Mouse (Mus musculus) hindbrain, embryonic 14.5 days (tissue): ENCODE measurements at regions not wholly inside any gene's neighbourhood (a gene's known extent, or its start where the extent isn't known, plus 50 kb on each side); places are given as distances from the start of the nearest gene placed in this dataset.

Experiments used
- ATAC-seq: fragments of 200-750 bp; cut with Nextera tagmentation; 2 replicates; pipeline ENCODE4 v1.8.0; 2017; ENCODE audit warnings: moderate number of reproducible peaks, mild to moderate bottlenecking, moderate TSS enrichment, moderate library complexity; ENCODE audit not compliant: low FRiP score
- DNase-seq: peaks from one replicate; pipeline ENCODE4 v3.0.0-alpha.2; 2015; ENCODE audit warnings: low spot score
- H3K27ac ChIP-seq: fragments of 300-500 bp; sonication (generic); 2 replicates; pipeline ENCODE4 v1.5.1; 2014; ENCODE audit warnings: mild to moderate bottlenecking, moderate library complexity
- H3K27me3 ChIP-seq: fragments of 300-500 bp; sonication (generic); 2 replicates; pipeline ENCODE4 v1.6.1; 2014; ENCODE audit warnings: mild to moderate bottlenecking, low read length, mixed read lengths; ENCODE audit not compliant: control insufficient read depth, insufficient read depth
- H3K36me3 ChIP-seq: fragments of 300-500 bp; sonication (generic); replicated peaks from 2 replicates; pipeline ENCODE4 v1.6.1; 2014; ENCODE audit not compliant: control insufficient read depth, insufficient read depth
- H3K4me1 ChIP-seq: fragments of 300-500 bp; sonication (generic); replicated peaks from 2 replicates; pipeline ENCODE4 v1.6.1; 2014; ENCODE audit warnings: antibody characterized with exemption, low read length, mixed read lengths; ENCODE audit not compliant: control insufficient read depth, insufficient read depth
- H3K4me2 ChIP-seq: fragments of 300-500 bp; sonication (generic); replicated peaks from 2 replicates; pipeline ENCODE4 v1.6.1; 2014; ENCODE audit warnings: mild to moderate bottlenecking, moderate library complexity
- H3K4me3 ChIP-seq: fragments of 300-500 bp; sonication (generic); replicated peaks from 2 replicates; pipeline ENCODE4 v1.5.1; 2014; ENCODE audit warnings: mild to moderate bottlenecking, low read length
- H3K9ac ChIP-seq: fragments of 300-500 bp; sonication (generic); 2 replicates; pipeline ENCODE4 v1.6.1; 2014
- H3K9me3 ChIP-seq: fragments of 300-500 bp; sonication (generic); 2 replicates; pipeline ENCODE4 v1.6.1; 2016; ENCODE audit warnings: low read length; ENCODE audit not compliant: control insufficient read depth
- WGBS: fragments of 180-500 bp; shearing (Covaris S2); extraction: QIAGEN DNeasy Blood & Tissue Kit; methylation state at CpG from one replicate; pipeline ENCODE4 v1.1.7; 2014; 5-methylcytosine and 5-hydroxymethylcytosine counted together

- DNase-seq (no peak), ATAC-seq (no peak)
- Histone ChIP-seq H3K27ac (no peak overlapping the region), H3K27me3 (no peaks in the 10 kb centered on the region), H3K36me3 (no peaks in the 10 kb centered on the region), H3K9me3 (no peaks in the 10 kb centered on the region), H3K9ac (no peak overlapping the region), H3K4me1 (no peaks in the 10 kb centered on the region), H3K4me3 (no peak overlapping the region), H3K4me2 (no peak overlapping the region)
- WGBS, result 7% methylated on average over 1 of the region's 1 CpGs
These were observed 51.9 kb upstream of the Lgalsl start for GRCm38 (mm10) chr11:20882756-20883155.

- Histone ChIP-seq H3K4me3 (no peak overlapping the region), H3K4me1 (no peaks in the 10 kb centered on the region), H3K9ac (no peak overlapping the region), H3K27ac (no peak overlapping the region), H3K4me2 (no peak overlapping the region), H3K27me3 (no peaks in the 10 kb centered on the region), H3K36me3 (no peaks in the 10 kb centered on the region), H3K9me3 (no peaks in the 10 kb centered on the region)
- ATAC-seq (no peak), DNase-seq (no peak)
- WGBS, result 80% methylated on average over 2 of the region's 2 CpGs
These were observed 53.1 kb upstream of the Lgalsl start for GRCm38 (mm10) chr11:20883907-20884306.

- Histone ChIP-seq H3K4me3 (no peak overlapping the region), H3K9ac (no peak overlapping the region), H3K27ac (no peak overlapping the region), H3K36me3 (no peaks in the 10 kb centered on the region), H3K4me2 (no peak overlapping the region), H3K27me3 (no peaks in the 10 kb centered on the region), H3K9me3 (no peaks in the 10 kb centered on the region), H3K4me1 (no peaks in the 10 kb centered on the region)
- ATAC-seq, result no peak
- no peak for DNase-seq
- WGBS, result 92% methylated on average over 2 of the region's 2 CpGs
These were observed 56.2 kb upstream of the Lgalsl start for GRCm38 (mm10) chr11:20887044-20887443.

GRCm38 (mm10) chr11:20890479-20890878 lies 59.6 kb upstream of the Lgalsl start:
- no peaks in the 10 kb centered on the region for H3K27me3 ChIP-seq
- no peak overlapping the region for H3K4me3 ChIP-seq
- H3K4me1 ChIP-seq, result no peaks in the 10 kb centered on the region
- no peak overlapping the region for H3K9ac ChIP-seq
- 71% methylated on average over 3 of the region's 3 CpGs for WGBS
- H3K27ac ChIP-seq, result no peak overlapping the region
- no peaks in the 10 kb centered on the region for H3K36me3 ChIP-seq
- no peaks in the 10 kb centered on the region for H3K9me3 ChIP-seq
- ATAC-seq, result no peak
- no peak for DNase-seq
- no peak overlapping the region for H3K4me2 ChIP-seq

- ATAC-seq (no peak), DNase-seq (no peak)
- no peaks in the 10 kb centered on the region for H3K9me3 ChIP-seq
- no peaks in the 10 kb centered on the region for H3K27me3 ChIP-seq
- no peaks in the 10 kb centered on the region for H3K4me1 ChIP-seq
- no peak overlapping the region for H3K4me2 ChIP-seq
- no peak overlapping the region for H3K9ac ChIP-seq
- 87% methylated on average over 10 of the region's 10 CpGs for WGBS
- no peaks in the 10 kb centered on the region for H3K36me3 ChIP-seq
- no peak overlapping the region for H3K4me3 ChIP-seq
- H3K27ac ChIP-seq, result no peak overlapping the region
These were observed 60.9 kb upstream of the Lgalsl start for GRCm38 (mm10) chr11:20891711-20892110.

- H3K4me3 ChIP-seq, result no peak overlapping the region
- ATAC-seq (no peak; the same call in 1 of the 2 replicates), DNase-seq (no peak)
- H3K36me3 ChIP-seq, result no peaks in the 10 kb centered on the region
- H3K4me1 ChIP-seq, result no peaks in the 10 kb centered on the region
- H3K4me2 ChIP-seq, result no peak overlapping the region
- H3K9ac ChIP-seq, result no peak overlapping the region
- H3K27ac ChIP-seq, result no peak overlapping the region
- H3K27me3 ChIP-seq, result no peaks in the 10 kb centered on the region
- no peaks in the 10 kb centered on the region for H3K9me3 ChIP-seq
- 67% methylated on average over 11 of the region's 11 CpGs for WGBS
These were observed 65.6 kb upstream of the Lgalsl start for GRCm38 (mm10) chr11:20896277-20897123.

GRCm38 (mm10) chr11:20897468-20897867 lies 66.6 kb upstream of the Lgalsl start:
- WGBS, result 88% methylated on average over 7 of the region's 7 CpGs
- no peak for ATAC-seq
- Histone ChIP-seq H3K4me3 (no peak overlapping the region), H3K36me3 (no peaks in the 10 kb centered on the region), H3K9ac (no peak overlapping the region), H3K4me2 (no peak overlapping the region), H3K27me3 (no peaks in the 10 kb centered on the region), H3K9me3 (no peaks in the 10 kb centered on the region), H3K27ac (no peak overlapping the region), H3K4me1 (no peaks in the 10 kb centered on the region)
- DNase-seq, result no peak

- ATAC-seq (no peak), DNase-seq (no peak)
- Histone ChIP-seq H3K27ac (no peak overlapping the region), H3K27me3 (no peaks in the 10 kb centered on the region), H3K4me1 (no peaks in the 10 kb centered on the region), H3K9me3 (no peaks in the 10 kb centered on the region), H3K9ac (no peak overlapping the region), H3K4me2 (no peak overlapping the region), H3K36me3 (no peaks in the 10 kb centered on the region), H3K4me3 (no peak overlapping the region)
- WGBS, result 78% methylated on average over 4 of the region's 4 CpGs
These were observed 67.7 kb upstream of the Lgalsl start for GRCm38 (mm10) chr11:20898558-20898957.

- DNase-seq, result no peak
- no peaks in the 10 kb centered on the region for H3K27me3 ChIP-seq
- no peaks in the 10 kb centered on the region for H3K36me3 ChIP-seq
- no peak overlapping the region for H3K27ac ChIP-seq
- ATAC-seq, result no peak
- H3K4me3 ChIP-seq, result no peak overlapping the region
- H3K4me2 ChIP-seq, result no peak overlapping the region
- no peaks in the 10 kb centered on the region for H3K9me3 ChIP-seq
- H3K4me1 ChIP-seq, result no peaks in the 10 kb centered on the region
- 88% methylated on average over 6 of the region's 6 CpGs for WGBS
- H3K9ac ChIP-seq, result no peak overlapping the region
These were observed 68.9 kb upstream of the Lgalsl start for GRCm38 (mm10) chr11:20899766-20900165.

GRCm38 (mm10) chr11:20902001-20902400 lies 71.1 kb upstream of the Lgalsl start:
- no peak for DNase-seq
- no peak overlapping the region for H3K27ac ChIP-seq

More at GRCm38 (mm10) chr11:20902001-20902400, 71.1 kb upstream of the Lgalsl start:
- Histone ChIP-seq H3K9ac (no peak overlapping the region), H3K9me3 (no peaks in the 10 kb centered on the region), H3K4me2 (no peak overlapping the region), H3K4me3 (no peak overlapping the region), H3K27me3 (no peaks in the 10 kb centered on the region), H3K4me1 (no peaks in the 10 kb centered on the region), H3K36me3 (no peaks in the 10 kb centered on the region)
- 71% methylated on average over 2 of the region's 2 CpGs for WGBS
- ATAC-seq, result no peak
